Mouse (Mus musculus) cerebellum, adult 9-10 months (tissue): ENCODE data around the gene Cpa1.

Source experiments
- DNase-seq: peaks from one replicate; pipeline ENCODE4 v3.0.0; 2022

Gene Cpa1

DNA sequence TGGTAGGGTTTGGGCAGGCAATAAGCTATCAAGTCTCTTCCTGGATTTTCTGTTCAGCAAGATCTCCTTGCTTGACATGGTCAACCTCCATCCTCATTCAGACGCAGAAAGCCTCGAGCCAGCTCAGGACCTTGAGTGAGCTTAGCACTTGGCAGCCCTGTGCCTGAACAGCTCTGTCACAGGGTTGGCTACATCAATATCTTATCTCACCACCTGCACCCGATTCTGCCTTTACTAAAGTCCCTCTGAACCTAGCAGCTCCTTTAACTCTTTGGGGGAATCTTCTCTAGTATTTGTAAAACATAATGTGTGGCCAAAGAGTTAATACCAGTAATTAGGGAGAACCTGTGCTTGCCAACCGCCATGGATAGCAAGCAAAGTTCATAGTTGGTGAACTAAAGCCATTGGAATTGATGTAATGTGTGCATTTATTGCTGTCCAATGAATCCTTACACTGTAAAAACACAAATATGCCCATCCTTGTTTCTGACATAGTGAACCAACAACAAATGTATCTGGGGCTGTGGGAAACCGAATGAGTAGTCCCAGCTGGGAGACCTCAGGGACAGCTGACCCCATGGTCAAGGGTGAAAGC is at the start of gene Cpa1:
TSS of gene Cpa1 (plus strand) at position 545 of the 595 bp plus-strand sequence.
- no peak for DNase-seq

DNA sequence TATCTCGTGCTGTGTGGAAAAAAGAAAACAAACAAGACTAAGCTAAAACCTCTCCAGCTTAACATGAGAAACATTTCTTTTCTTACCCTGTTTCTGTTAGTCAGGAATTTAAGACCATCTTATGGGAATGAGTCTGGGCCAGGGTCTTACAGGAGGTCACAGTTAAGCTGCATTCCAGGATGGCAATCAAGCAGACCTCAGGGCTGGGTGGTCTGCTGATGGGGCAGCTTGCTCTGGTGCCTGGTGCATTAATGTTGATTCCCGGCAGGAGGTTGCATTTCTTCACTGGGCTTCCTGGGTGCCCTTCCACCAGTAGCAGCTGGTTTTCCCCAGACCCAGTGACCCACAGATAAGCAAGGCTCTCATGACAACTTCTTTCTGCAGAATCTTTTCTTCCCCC is 49.2 kb upstream of the Cpa1 start:
- no peak for DNase-seq

DNA sequence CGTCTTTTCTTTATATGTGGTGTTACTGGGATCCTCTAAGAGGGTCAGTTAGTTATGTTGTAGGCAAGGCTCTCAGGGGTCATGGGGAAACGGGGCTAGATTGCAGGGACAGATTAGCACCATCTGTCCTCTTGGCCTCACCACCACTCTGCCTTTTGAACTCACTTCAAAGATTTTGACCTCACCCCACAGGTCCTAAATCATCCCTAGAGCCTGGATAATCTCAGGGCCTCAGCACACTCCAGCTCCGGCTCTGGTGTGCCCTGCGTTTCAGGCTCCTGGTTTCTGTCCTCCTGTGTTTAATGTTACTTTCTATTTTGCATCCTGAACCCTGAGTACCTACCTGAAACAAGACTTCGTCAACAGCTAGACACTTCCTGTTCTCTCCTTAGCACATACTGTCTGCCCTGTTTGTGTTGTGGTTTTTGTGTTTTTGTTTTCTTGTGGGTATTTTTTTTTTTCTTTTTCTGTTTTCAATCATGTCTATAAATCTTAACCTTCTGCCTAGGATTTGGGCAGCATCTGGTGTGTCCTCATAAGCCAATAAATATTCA is 47.1 kb upstream of the Cpa1 start:
- no peak for DNase-seq

DNA sequence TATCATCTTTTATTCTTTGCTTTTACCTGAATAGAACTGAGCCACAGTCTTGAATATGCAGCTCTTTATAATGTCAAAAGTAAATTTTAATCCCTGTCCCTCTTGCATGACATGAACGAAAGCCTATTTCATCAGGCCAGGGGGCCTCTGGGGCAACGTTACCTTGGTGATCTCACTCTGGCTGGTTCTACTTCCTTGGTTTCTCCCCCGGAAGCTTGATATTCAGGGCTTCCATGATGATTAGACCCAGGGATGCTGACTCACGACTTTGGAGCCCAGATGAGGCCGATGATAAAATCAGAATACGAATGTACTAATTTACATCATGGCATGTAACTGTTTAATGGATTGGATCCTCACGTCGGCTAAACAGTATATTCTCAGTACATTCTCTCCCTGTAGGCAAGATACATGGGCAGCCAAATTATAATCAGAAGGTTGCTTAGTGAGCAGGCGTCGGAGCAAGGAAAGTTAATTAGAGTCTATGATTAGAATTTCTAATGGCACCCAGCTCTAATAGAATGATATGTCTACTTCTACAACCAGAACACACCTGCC is 46.5 kb upstream of the Cpa1 start:
- DNase-seq = no peak

DNA sequence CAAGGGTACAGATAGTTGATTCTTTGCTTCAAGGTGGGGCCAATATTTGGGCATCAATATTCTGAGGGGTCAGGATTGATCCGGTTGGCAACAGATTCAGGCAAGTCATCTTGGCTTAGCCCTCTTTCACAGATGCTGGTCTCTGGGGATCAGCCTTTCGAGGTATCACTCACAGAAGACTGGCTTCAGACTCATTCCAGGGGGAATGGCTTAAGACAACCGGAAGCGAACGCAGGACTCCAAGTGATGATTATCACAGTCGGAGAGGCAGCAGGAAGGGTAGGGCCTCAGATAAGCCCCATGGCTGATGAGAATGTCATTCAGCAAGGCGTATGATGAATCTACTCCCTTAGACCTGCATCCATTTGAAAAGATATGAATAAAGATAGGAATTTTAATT is 44.7 kb upstream of the Cpa1 start:
- DNase-seq = no peak

DNA sequence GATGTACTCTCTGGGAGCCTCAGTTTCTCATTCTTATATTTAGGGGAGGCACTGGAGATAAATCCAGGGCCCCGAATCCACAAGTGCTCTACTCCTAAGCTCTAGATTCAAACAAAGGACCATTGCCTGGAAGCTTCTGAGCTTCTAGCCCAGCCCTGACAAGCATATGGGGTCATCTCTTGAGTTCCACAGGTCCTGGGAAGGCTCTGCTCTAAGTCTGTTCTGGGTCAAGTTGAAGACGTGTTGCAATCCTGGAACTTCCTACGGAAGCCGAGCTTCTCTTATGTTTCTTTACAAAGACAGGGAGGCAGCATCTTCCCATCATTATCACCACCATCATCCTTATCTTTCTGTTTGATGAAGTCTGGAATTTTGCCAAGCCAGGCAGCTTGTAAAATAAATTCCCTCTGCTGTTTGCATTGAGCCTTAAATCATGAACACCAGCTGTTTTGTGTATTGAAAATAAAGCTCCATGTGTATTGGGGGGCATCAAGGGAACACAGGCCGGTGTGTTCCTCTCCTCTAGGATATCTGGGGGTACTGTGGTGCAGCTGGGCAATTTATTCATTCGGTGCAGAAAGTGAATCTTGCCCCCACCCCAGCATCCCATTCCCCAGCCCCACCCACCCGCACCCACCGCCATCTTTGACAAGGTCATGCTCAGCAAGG is 42.7 kb upstream of the Cpa1 start:
- no peak for DNase-seq

DNA sequence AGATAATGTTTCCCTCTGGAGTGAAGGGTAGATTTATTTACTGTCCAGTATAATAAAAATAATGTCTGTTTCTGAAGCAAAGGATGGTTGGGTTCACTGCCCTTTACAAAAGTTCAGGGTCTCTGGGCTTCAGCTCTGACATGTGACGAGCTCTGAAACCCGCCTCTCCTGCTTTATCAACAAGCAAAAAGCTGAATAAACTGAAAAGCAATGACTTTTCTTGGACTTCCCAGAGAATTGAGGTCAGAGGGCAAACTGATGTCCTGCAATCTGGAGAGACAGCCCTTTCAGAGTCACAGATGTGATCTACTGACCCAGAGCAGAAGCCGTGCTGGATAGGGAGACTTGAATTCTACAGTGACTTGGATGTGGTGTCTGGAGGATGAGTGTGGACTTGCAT is 39.0 kb upstream of the Cpa1 start:
- DNase-seq = no peak

DNA sequence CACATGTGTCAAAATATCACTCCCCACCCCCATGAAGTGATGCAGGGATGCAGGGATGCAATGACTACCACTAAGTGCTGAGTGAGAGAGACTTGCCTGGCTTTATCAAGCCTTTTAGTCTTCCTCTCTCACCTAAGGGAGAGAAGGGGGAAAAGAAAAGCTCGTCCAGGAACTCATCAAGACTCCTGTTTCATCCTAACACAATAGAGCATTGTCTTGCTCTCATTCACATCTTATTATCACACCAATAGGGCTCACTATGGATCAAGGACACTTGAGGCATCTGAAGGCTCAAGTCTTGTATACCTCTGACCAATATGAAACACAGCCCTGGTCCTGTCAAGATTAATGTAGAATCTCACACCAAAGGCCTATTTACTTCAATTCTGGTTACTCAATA is 38.0 kb upstream of the Cpa1 start:
- DNase-seq = no peak

DNA sequence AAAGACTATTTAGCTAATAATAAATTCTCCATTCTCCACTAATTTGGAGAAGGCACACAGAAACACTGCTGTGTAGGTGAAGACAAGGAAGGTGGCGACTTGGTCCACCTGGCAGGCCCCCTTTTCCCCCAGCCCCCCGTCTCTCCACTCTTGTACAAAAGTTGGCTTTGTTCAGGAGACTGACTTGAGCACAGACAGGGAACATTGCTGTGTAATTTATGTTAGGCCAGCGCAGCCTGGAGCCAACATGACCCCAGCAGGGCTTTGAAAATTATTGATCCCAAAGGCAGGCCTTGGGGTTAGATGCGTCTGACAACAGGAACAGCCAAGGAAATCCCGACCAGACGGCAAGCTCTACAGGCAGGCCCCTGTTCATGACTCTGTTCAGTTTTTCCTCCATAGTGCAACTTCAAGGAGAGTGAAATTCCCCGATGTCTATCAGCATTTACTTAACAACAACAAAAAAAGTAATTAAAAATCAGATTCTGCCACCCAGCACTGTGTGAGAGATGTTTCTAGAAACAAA is 34.6 kb upstream of the Cpa1 start:
- no peak for DNase-seq

DNA sequence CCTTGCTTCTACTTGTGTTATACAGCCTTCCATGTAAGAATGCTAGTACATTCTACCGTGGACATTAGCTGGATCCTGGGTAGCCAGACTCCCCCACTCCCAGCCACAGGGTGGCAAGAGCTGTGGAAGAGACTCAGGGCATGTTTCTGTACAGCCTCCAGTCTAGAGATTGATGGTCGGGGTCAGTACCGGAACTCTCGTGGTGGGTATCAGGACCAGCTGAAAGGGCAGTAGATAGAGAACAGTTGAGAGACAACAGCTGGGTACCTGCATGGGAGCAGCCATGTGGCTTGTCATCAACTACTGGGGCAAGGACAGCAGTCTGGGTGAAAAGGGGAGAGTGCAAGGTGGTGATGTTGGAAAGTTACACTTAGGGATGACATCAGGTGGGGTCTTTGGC is 33.9 kb upstream of the Cpa1 start:
- no peak for DNase-seq

DNA sequence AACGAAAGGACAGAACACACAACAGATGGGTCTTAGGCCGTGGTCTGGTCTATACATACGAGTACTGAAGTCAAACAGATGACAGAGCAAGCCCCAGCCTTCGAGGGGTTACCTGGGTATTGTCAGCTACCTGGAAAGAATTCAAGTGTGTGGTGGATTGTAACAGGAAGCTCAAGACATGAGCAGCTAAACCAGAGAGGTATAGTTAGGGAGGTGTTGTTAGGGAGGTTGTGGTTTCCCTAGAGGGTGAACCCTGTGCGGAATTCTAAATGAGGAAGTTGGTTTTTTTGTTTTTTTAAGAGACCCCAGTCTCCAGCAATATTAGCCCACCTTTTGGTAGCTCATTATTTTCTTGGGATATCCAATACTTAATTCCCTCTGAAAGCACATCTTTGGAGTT is 33.3 kb upstream of the Cpa1 start:
- no peak for DNase-seq

DNA sequence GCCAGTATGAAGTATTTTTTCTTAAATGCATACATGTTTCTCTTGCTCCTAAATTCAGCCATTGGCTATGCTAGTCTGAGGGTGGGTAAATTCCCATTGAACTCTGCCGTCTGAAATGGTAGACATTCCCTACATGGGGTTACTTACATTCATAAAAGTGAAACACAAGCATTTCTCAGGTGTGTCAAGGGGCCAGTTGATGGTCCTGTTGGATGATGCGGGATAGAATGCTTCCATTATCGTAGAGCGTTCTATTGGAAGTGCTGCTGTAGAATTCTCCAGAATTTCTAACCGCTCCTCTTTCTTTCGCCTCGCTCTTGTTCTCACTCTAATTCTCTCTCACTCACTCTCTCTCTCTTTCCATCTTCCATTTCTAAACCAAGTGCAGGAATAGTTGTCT is 28.3 kb upstream of the Cpa1 start, which contains the start of gene Cpa5:
TSS of gene Cpa5 (plus strand) at position 301 of the 400 bp plus-strand sequence.
- no peak for DNase-seq

DNA sequence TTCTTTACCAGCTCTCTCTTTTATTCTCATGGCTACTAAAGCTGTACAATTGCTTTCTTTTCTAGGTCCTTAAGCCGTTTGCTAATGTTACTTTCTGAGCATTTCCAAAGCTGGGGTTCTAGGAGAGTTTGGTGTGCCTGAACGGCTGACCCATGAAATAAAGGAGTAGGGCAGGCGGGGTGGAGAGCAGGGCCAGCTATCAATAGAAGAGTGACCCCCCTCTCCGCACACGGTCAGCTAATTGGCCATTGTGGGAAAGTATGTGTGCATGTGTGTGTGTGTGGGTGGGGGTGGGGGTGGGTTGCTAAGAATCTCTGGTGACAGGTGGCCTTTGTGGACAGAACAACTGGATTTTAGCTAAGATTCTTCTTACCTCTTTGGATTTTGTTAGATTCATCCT is 27.8 kb upstream of the Cpa1 start:
- no peak for DNase-seq

DNA sequence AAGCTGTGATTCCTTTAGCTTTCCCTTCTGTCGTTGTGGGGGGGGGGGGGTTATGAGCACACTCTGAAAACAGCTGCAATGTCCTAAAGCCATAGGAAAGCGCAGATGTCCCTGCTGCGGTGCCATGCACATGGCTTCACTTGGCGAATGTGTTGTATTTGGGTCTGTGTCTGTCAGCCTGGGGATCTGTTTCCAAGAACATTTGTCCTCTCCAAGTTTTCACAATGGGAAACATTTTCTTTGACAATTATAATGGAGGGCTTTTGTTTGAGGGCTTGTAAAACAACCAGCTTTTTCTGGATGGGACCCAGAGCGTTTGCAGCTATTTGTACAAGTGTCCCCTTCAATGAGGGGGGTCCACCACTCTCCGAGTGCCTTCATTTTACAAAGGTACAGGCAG is 24.8 kb upstream of the Cpa1 start:
- peak; percentile 1 for DNase-seq

DNA sequence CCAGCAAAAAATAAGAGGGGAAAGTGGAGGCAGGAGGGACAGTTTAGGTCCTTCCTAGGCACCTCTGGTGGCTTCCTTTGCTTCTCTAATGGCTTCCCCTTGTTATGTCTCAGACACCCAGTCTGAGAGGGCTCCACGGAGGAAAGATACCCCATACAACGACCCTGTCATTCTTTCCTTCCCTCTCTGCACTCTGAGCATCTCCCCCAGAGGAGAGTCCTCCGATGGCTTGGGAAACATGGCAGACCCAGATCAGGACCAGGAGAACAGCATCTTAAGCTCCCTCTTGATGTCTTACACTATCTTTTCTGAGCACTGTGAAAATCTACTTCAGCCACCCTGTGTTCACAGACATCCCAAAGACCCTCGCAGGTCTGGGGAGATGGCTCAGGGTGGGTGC is 23.3 kb upstream of the Cpa1 start:
- no peak for DNase-seq

DNA sequence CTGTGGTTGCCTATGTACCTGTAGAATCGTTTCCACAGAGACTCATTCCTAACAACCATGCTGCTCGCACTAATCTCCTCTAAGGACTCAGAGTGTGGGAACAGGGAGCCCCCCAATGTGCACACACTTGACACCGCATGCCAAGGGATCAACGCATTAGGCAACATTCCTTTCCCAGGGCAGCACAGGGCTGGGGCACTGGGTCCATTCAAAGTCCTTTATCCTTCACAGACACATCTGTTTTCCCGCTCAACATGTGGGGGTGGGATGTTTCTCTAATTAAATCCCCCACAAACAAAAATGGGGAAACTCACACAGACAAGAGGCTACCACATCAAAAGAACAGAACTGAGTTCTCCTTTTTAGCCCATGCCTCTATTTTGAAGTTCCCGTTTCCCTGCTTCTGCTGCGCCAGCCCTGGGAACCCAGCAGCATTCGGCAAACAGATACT is 22.5 kb upstream of the Cpa1 start:
- DNase-seq = no peak

DNA sequence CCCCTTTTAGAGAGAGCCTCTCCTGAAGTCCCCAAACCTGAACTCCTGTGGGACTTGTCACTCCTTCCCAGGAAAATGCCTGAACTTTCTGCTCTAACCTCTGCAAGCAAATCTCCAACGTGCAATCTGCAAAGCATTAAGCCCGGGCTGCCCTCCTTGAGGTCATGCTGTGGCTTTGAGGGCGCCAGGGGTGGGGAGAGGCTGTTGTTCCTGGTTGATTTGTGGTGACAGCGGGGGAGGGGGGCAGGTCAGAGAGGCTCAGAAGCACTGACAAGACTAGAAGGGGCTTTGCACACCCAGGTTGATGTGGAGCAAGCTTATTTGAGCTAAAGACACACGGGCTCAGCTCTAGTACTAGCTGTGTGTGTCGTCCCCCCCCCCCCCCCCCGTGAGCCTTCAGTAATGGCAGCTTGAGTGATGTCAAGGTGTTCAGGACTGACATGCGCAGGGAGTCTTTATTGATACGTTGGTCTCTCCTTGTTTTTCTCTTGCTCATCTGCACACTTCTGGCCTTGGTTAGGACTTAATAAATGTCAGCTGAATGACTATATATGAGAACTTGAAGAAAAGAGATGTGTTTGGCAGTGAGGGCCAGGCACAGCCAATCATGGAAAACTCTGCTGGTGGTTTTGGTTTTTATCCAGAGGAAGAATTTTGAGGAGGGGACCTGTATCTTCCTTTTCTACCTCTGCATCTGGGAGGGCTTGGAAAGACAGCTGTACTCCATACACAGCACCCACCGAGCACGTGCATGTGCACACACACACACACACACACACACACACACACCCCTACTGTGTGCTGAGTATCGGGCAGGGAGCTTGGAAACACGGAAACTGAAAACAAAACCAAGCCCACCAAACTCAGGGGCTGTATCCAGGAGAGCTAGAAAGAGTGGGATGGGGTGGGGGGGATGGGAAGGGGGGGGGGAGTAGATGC is 21.7 kb upstream of the Cpa1 start:
- no peak for DNase-seq

DNA sequence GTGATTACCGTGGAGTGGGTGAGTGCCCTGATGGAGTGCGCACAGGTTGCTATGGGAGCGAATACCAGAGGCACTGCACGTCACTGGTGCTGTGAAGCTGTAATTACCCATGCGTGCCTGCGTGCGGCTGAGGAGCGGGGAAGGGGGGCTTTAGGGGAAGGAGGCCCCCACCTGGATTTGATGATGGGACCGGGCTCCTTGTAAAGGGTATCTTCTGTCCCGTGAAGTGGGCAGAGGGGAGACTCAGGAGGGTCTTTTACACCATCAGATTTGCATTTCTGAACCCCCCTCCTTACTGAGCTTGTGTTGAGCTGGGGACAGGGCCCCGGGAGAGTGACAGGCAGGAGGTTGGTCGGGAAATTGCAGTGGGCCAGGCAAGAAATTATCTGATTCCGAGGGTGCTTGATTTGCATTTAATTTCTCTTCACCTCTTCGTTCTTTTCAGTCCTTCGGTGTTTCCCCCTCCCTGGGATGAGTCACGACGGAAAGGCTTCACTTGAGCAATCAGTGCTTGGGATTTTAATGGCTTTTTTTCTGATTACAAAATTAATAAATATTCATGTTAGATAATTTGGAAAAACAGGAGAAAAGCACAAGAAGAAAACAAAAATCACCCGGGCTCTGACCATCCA is 20.9 kb upstream of the Cpa1 start:
- DNase-seq = no peak

DNA sequence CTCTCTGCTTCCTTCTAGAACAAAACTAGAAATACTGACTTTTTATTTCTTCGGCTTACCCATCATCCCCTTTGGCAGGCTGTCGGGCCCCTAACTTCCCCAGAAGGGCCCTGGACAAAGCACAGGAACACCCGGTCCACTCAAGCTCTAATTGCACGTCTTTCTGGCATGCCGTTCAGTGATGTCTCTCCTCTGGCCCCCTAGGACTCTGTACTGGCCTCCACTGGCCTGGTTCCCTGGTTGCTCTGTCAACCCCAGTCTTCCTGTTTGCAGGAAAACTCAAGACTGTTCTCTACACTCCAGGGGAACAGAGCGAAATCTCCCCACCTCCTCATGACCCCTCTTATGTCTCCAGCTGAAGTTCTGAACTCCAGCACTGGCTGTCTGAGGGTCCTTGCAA is 20.3 kb upstream of the Cpa1 start:
- no peak for DNase-seq

DNA sequence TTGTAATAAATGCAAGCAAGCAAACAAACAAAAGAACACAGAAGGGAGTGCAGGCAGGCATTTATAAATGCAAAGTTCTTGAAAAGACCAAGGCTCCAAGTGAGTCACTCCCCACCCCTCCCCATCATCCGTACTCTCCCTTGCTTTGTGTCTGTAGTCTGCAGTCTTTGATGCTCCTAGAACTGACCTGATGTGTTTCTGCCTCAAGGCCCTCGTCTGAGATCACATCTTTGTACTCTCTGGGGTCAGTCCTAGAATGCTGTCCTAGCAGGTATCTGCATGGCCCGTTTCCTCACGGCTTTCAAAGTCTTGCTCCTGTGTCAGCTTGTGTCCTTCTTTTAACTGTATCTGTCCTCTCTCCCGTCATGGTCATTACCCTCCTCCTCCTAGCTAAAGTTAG is 19.4 kb upstream of the Cpa1 start:
- DNase-seq = no peak

DNA sequence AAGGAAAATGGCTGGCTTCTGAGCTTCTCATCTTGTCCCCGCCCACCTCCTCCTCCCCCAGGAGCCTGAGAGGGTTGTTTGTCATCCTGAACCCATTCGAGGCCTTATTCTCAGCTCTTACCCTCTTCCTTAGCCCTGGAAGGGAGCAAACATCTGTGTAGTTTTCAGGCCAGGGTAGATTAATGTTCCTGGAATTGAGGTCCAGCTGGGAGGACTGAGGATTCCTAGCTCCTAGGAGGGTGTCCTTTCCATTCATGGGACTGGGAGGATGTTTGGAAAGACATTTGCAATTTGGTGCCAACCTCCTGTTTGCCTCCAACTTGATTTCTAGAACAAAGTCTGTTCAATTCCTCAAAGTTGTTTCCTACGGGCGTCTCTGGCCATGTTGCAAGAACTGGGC is 18.4 kb upstream of the Cpa1 start:
- no peak for DNase-seq

DNA sequence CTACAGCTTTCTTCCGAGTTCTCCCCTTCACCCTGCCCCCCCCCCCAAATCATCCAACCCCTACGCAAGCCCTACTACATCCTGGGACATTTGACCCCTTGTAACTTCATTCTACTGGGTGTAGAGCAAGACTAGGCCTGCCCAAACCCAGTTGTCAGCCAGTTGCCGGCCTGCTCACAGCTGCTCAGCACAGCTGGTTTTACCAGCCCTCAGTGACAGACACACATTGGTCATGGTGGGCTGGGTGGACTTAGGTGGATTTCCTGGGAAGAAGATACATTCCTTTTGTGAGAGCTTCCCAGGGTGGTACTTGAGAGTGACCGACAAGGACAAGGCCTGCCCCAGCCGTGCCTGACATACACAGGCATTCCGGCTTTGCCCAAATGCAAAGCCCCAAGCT is 18.0 kb upstream of the Cpa1 start:
- DNase-seq = no peak

DNA sequence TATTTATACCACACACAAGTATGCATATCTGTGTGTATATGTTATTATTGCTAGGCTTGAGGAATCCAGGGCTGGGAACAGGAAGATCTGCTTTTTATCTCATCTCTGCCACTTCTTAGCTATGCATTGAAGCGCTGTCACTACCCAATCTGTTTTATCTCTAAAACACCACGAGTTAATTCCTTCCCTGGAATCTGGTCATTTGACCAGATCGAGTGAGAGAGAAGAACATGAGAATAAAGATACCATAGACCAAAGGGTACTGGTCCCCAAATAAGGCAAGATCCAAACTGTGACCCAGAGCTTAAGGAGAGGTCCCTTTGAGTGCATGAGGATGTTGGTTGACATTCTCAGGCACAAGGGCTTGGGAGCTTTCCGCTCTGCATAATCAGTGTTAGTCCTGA is 17.0 kb upstream of the Cpa1 start:
- no peak for DNase-seq
